Mouse (Mus musculus) Patski (cell line): ENCODE measurements around the gene Poll. TPM values are rescaled to one million over a fixed set of nuclear protein-coding genes. Genes with fewer than 3 reads are reported as not detected.

Experiments used
- ATAC-seq: fragments of 100-300 bp; one replicate; pipeline ENCODE4 v1.8.0; 2021
- CTCF ChIA-PET: fragments of 350-600 bp; sonication (Branson Sonifier 250); formaldehyde crosslinking; loops from one replicate; lab custom pipeline; 2022; ENCODE audit warnings: inconsistent platforms; lab: Charles Lee
- POLR2A ChIA-PET: fragments of 350-600 bp; sonication (Branson Sonifier 250); formaldehyde crosslinking; loops from one replicate; lab custom pipeline; 2022; ENCODE audit warnings: antibody characterized with exemption, inconsistent platforms; lab: Charles Lee
- DNase-seq: peaks from one replicate; pipeline ENCODE4 v3.0.0-alpha.2; 2011; ENCODE audit warnings: low read depth, low spot score
- H3K27me3 ChIP-seq: fragments of 371-371 bp; one replicate; pipeline ENCODE4 v1.5.1; 2021
- CTCF ChIP-seq: fragments of 100-300 bp; IDR thresholded peaks from one replicate; pipeline ENCODE4 v1.5.1; 2021
- in situ Hi-C: fragments of 300-500 bp; cut with MboI; formaldehyde crosslinking; loops from 3 replicates; pipeline ENCODE4 v1.11.1; 2018; ENCODE audit warnings: low pct_unique_long_range_greater_than_20kb, mixed read lengths
- polyA plus RNA-seq: library from polyadenylated mRNA; unstranded; gene quantifications from one replicate; pipeline ENCODE4 v1.2.3, GENCODE M21; 2021

Poll gene
- polyA plus RNA-seq, 1 experiment from 2014 or later: 21.3 TPM

GRCm38 (mm10) chr19:45579416-45579815 is 19.1 kb upstream of the Poll start:
- no peak for TF ChIP-seq CTCF
- CTCF ChIA-PET: interaction anchor here (1.1 kb wide), 1 partner anchor 10 kb away, joined by 3 read pairs; no protein-coding TSS in a partner anchor
- H3K27me3 ChIP-seq: no peaks in the 10 kb centered on the region
- in situ Hi-C loops: no loop called here
- no peak for DNase-seq
- POLR2A ChIA-PET: no interaction called here
- ATAC-seq: no peak

GRCm38 (mm10) chr19:45578976-45579375 is 18.6 kb upstream of the Poll start:
- POLR2A ChIA-PET: no interaction called here
- TF ChIP-seq CTCF: no peak

GRCm38 (mm10) chr19:45577141-45577750 is 16.9 kb upstream of the Poll start:
- no peak for TF ChIP-seq CTCF
- ATAC-seq (no peak), DNase-seq (no peak)
- ChIA-PET CTCF (no interaction called here), POLR2A (interaction anchor here (0.6 to 0.8 kb wide), 2 partner anchors 14 to 113 kb away, joined by 3 read pairs; no protein-coding TSS in a partner anchor)
- H3K27me3 ChIP-seq: no peaks in the 10 kb centered on the region
- in situ Hi-C loops: no loop called here

More at GRCm38 (mm10) chr19:45578976-45579375, 18.6 kb upstream of the Poll start:
- DNase-seq (no peak), ATAC-seq (no peak)
- in situ Hi-C loops: no loop called here
- CTCF ChIA-PET: no interaction called here
- no peaks in the 10 kb centered on the region for H3K27me3 ChIP-seq

- DNase-seq: no peak
- ATAC-seq: no peak
- in situ Hi-C loops: no loop called here
- no peaks in the 10 kb centered on the region for H3K27me3 ChIP-seq
- TF ChIP-seq CTCF: no peak
- POLR2A ChIA-PET: interaction anchor here (0.6 kb wide), 1 partner anchor 158 kb away, joined by 4 read pairs; no protein-coding TSS in a partner anchor
- CTCF ChIA-PET: no interaction called here
Measured at GRCm38 (mm10) chr19:45575632-45576001, 15.3 kb upstream of the Poll start.

- no peak for ATAC-seq
- no peaks in the 10 kb centered on the region for H3K27me3 ChIP-seq
- no peak for DNase-seq
- in situ Hi-C loops: loop anchor here (5.0 kb wide), 1 partner anchor 172 kb away; the partner anchor contains the start of gene Npm3
- no peak for TF ChIP-seq CTCF
- CTCF ChIA-PET: interaction anchor here (0.9 to 1.9 kb wide), 6 partner anchors 10 to 182 kb away, joined by 3 to 15 read pairs (median 6); partner anchors contain the start of genes Gm17018 and Poll
- POLR2A ChIA-PET: interaction anchor here (0.6 kb wide), 1 partner anchor 159 kb away, joined by 4 read pairs; no protein-coding TSS in a partner anchor
Measured at GRCm38 (mm10) chr19:45574941-45575631, 14.8 kb upstream of the Poll start.

- TF ChIP-seq CTCF: no peak
- in situ Hi-C loops: loop anchor here (5.0 kb wide), 1 partner anchor 173 kb away; the partner anchor contains the start of gene Npm3
- ATAC-seq (peak; percentile 9), DNase-seq (no peak)
- H3K27me3 ChIP-seq: no peaks in the 10 kb centered on the region
- POLR2A ChIA-PET: interaction anchor here (0.6 to 1.1 kb wide), 2 partner anchors 171 to 174 kb away, joined by 3 read pairs; no protein-coding TSS in a partner anchor
- CTCF ChIA-PET: interaction anchor here (0.6 to 1.9 kb wide), 24 partner anchors 10 to 354 kb away, joined by 3 to 15 read pairs (median 4); partner anchors contain the start of genes Gm17018, Npm3 and Poll
Measured at GRCm38 (mm10) chr19:45574339-45574898, 14.1 kb upstream of the Poll start.

GRCm38 (mm10) chr19:45573861-45574267 is 13.5 kb upstream of the Poll start:
- peak; percentile 96 for TF ChIP-seq CTCF
- POLR2A ChIA-PET: interaction anchor here (0.6 to 1.1 kb wide), 2 partner anchors 172 to 175 kb away, joined by 3 read pairs; no protein-coding TSS in a partner anchor
- ATAC-seq: peak; percentile 41

GRCm38 (mm10) chr19:45573033-45573432 is 12.7 kb upstream of the Poll start:
- in situ Hi-C loops: loop anchor here (5.0 kb wide), 1 partner anchor 174 kb away; the partner anchor contains the start of gene Npm3
- no peaks in the 10 kb centered on the region for H3K27me3 ChIP-seq
- TF ChIP-seq CTCF: no peak
- ChIA-PET POLR2A (interaction anchor here (1.1 kb wide), 1 partner anchor 176 kb away, joined by 3 read pairs; no protein-coding TSS in a partner anchor), CTCF (interaction anchor here (0.7 to 1.9 kb wide), 17 partner anchors 8 to 183 kb away, joined by 3 to 15 read pairs (median 4); partner anchors contain the start of genes Gm17018, Npm3 and Poll)
- DNase-seq: no peak
- no peak for ATAC-seq

More at GRCm38 (mm10) chr19:45573861-45574267, 13.5 kb upstream of the Poll start:
- CTCF ChIA-PET: interaction anchor here (0.6 to 1.9 kb wide), 27 partner anchors 8 to 353 kb away, joined by 3 to 15 read pairs (median 4); partner anchors contain the start of genes Gm17018, Npm3 and Poll
- no peak for DNase-seq
- no peaks in the 10 kb centered on the region for H3K27me3 ChIP-seq
- in situ Hi-C loops: loop anchor here (5.0 kb wide), 1 partner anchor 173 kb away; the partner anchor contains the start of gene Npm3

- DNase-seq: no peak
Measured at GRCm38 (mm10) chr19:45567367-45567766, 7.0 kb upstream of the Poll start.

More at GRCm38 (mm10) chr19:45567367-45567766, 7.0 kb upstream of the Poll start:
- ATAC-seq: no peak
- ChIA-PET POLR2A (no interaction called here), CTCF (interaction anchor here (2.0 kb wide), 1 partner anchor 17 kb away, joined by 4 read pairs; no protein-coding TSS in a partner anchor)
- no peak for TF ChIP-seq CTCF
- in situ Hi-C loops: no loop called here
- H3K27me3 ChIP-seq: no peaks in the 10 kb centered on the region
